Mouse (Mus musculus) embryonic facial prominence, embryonic 14.5 days (tissue): ENCODE results near the gene Gpr146. TPM values are rescaled to one million over a fixed set of nuclear protein-coding genes. Genes with fewer than 3 reads are reported as not detected.

ENCODE experiments used
- ATAC-seq: fragments of 200-750 bp; cut with Nextera tagmentation; 2 replicates; pipeline ENCODE4 v1.8.0; 2017; ENCODE audit warnings: low read depth, moderate number of reproducible peaks, moderate TSS enrichment
- DNase-seq: peaks from one replicate; pipeline ENCODE4 v3.0.0-alpha.2; 2015; ENCODE audit warnings: low spot score
- H3K27ac ChIP-seq: fragments of 300-500 bp; sonication (generic); replicated peaks from 2 replicates; pipeline ENCODE4 v1.5.1; 2014; ENCODE audit warnings: low read depth, mild to moderate bottlenecking, low read length, moderate library complexity
- H3K27me3 ChIP-seq: fragments of 300-500 bp; sonication (generic); replicated peaks from 2 replicates; pipeline ENCODE4 v1.6.1; 2014; ENCODE audit warnings: low read length; ENCODE audit not compliant: control insufficient read depth, insufficient read depth
- H3K36me3 ChIP-seq: fragments of 300-500 bp; sonication (generic); 2 replicates; pipeline ENCODE4 v1.6.1; 2014; ENCODE audit warnings: low read length, mixed read lengths; ENCODE audit not compliant: control insufficient read depth, insufficient read depth
- H3K4me1 ChIP-seq: fragments of 300-500 bp; sonication (generic); 2 replicates; pipeline ENCODE4 v1.6.1; 2014; ENCODE audit warnings: antibody characterized with exemption, low read length; ENCODE audit not compliant: control insufficient read depth, insufficient read depth
- H3K4me2 ChIP-seq: fragments of 300-500 bp; sonication (generic); 2 replicates; pipeline ENCODE4 v1.6.1; 2014; ENCODE audit warnings: low read depth, mild to moderate bottlenecking, low read length, moderate library complexity, mixed read lengths
- H3K4me3 ChIP-seq: fragments of 300-500 bp; sonication (generic); 2 replicates; pipeline ENCODE4 v1.5.1; 2014; ENCODE audit warnings: low read depth, mild to moderate bottlenecking, low read length
- H3K9ac ChIP-seq: fragments of 300-500 bp; sonication (generic); 2 replicates; pipeline ENCODE4 v1.6.1; 2014; ENCODE audit warnings: low read depth, mild to moderate bottlenecking, low read length, moderate library complexity, mixed read lengths
- H3K9me3 ChIP-seq: fragments of 300-500 bp; sonication (generic); 2 replicates; pipeline ENCODE4 v1.6.1; 2016; ENCODE audit warnings: low read length; ENCODE audit not compliant: control insufficient read depth
- WGBS: fragments of 180-500 bp; shearing (Covaris S2); extraction: QIAGEN DNeasy Blood & Tissue Kit; methylation state at CpG from one replicate; pipeline ENCODE4 v1.1.7; 2014; 5-methylcytosine and 5-hydroxymethylcytosine counted together
- polyA plus RNA-seq: library from polyadenylated mRNA; unstranded; fragments of >200 nt; fragmentation: Nextera tagmentation; extraction: Ambion mirVana; gene quantifications from 2 replicates; pipeline ENCODE4 v1.2.1, GENCODE M21; 2014

Gene Gpr146
- polyA plus RNA-seq, 1 experiment from 2014 or later = 2.8 TPM

- ATAC-seq = peak; percentile 67
- no peaks in the 10 kb centered on the region for H3K9me3 ChIP-seq
Observed at GRCm38 (mm10) chr5:139364260-139364910, 13.1 kb upstream of the Gpr146 start.

GRCm38 (mm10) chr5:139364911-139365571 is 12.5 kb upstream of the Gpr146 start:
- ATAC-seq = 0 out of 2 replicates have a peak, but pooled peaks have one; percentile 13

More at GRCm38 (mm10) chr5:139364260-139364910, 13.1 kb upstream of the Gpr146 start:
- H3K4me1 ChIP-seq = peaks cover 12% of the 10 kb centered on the region
- H3K27me3 ChIP-seq = no peaks in the 10 kb centered on the region
- peak overlapping the region; percentile 59 for H3K27ac ChIP-seq
- WGBS = 18% methylated on average over 11 of the region's 12 CpGs
- H3K9ac ChIP-seq = peak overlapping the region; percentile 34; the same call in 1 of the 2 replicates
- no peak overlapping the region for H3K4me3 ChIP-seq
- DNase-seq = peak; percentile 86
- H3K36me3 ChIP-seq = no peaks in the 10 kb centered on the region
- peak overlapping the region; percentile 36 for H3K4me2 ChIP-seq

GRCm38 (mm10) chr5:139365827-139366226 is 11.7 kb upstream of the Gpr146 start:
- DNase-seq (no peak), ATAC-seq (no peak)
- Histone ChIP-seq H3K4me3 (no peak overlapping the region), H3K4me2 (no peak overlapping the region), H3K9ac (no peak overlapping the region), H3K4me1 (peaks cover 12% of the 10 kb centered on the region), H3K36me3 (no peaks in the 10 kb centered on the region), H3K9me3 (no peaks in the 10 kb centered on the region), H3K27ac (no peak overlapping the region), H3K27me3 (no peaks in the 10 kb centered on the region)
- WGBS = 90% methylated on average over 1 of the region's 1 CpGs

More at GRCm38 (mm10) chr5:139364911-139365571, 12.5 kb upstream of the Gpr146 start:
- no peaks in the 10 kb centered on the region for H3K36me3 ChIP-seq
- peak overlapping the region; percentile 34; the same call in 1 of the 2 replicates for H3K9ac ChIP-seq
- no peak overlapping the region for H3K4me3 ChIP-seq
- H3K27me3 ChIP-seq = no peaks in the 10 kb centered on the region
- WGBS = 29% methylated on average over 5 of the region's 5 CpGs
- H3K9me3 ChIP-seq = no peaks in the 10 kb centered on the region
- peak overlapping the region; percentile 59; the same call in 1 of the 2 replicates for H3K27ac ChIP-seq
- no peak for DNase-seq
- peak overlapping the region; percentile 36 for H3K4me2 ChIP-seq
- H3K4me1 ChIP-seq = peaks cover 12% of the 10 kb centered on the region

- Histone ChIP-seq H3K27me3 (no peaks in the 10 kb centered on the region), H3K4me2 (no peak overlapping the region), H3K27ac (no peak overlapping the region), H3K4me1 (peaks cover 14% of the 10 kb centered on the region), H3K4me3 (no peak overlapping the region), H3K36me3 (no peaks in the 10 kb centered on the region), H3K9ac (no peak overlapping the region), H3K9me3 (no peaks in the 10 kb centered on the region)
- 76% methylated on average over 11 of the region's 11 CpGs for WGBS
- ATAC-seq (no peak), DNase-seq (no peak)
Observed at GRCm38 (mm10) chr5:139366484-139366883, 11.0 kb upstream of the Gpr146 start.

- 77% methylated on average over 4 of the region's 4 CpGs for WGBS
- peaks cover 19% of the 10 kb centered on the region for H3K4me1 ChIP-seq
- ATAC-seq (no peak), DNase-seq (no peak)
- H3K27ac ChIP-seq = no peak overlapping the region
- no peaks in the 10 kb centered on the region for H3K9me3 ChIP-seq
- no peak overlapping the region for H3K4me2 ChIP-seq
- no peak overlapping the region for H3K9ac ChIP-seq
- no peaks in the 10 kb centered on the region for H3K27me3 ChIP-seq
- no peak overlapping the region for H3K4me3 ChIP-seq
- no peaks in the 10 kb centered on the region for H3K36me3 ChIP-seq
Observed at GRCm38 (mm10) chr5:139367884-139368458, 9.5 kb upstream of the Gpr146 start.

GRCm38 (mm10) chr5:139368638-139369320 is 8.7 kb upstream of the Gpr146 start:
- peaks cover 19% of the 10 kb centered on the region for H3K4me1 ChIP-seq
- H3K4me3 ChIP-seq = no peak overlapping the region
- DNase-seq (peak; percentile 56), ATAC-seq (no peak)
- H3K9ac ChIP-seq = no peak overlapping the region
- H3K36me3 ChIP-seq = no peaks in the 10 kb centered on the region
- no peaks in the 10 kb centered on the region for H3K27me3 ChIP-seq
- no peak overlapping the region for H3K4me2 ChIP-seq
- H3K9me3 ChIP-seq = no peaks in the 10 kb centered on the region
- no peak overlapping the region for H3K27ac ChIP-seq
- 81% methylated on average over 11 of the region's 11 CpGs for WGBS

GRCm38 (mm10) chr5:139370336-139370735 is 7.2 kb upstream of the Gpr146 start:
- Histone ChIP-seq H3K27me3 (no peaks in the 10 kb centered on the region), H3K4me1 (peaks cover 8% of the 10 kb centered on the region; the same call in 1 of the 2 replicates), H3K36me3 (no peaks in the 10 kb centered on the region), H3K9me3 (no peaks in the 10 kb centered on the region), H3K27ac (no peak overlapping the region), H3K9ac (0 out of 2 replicates have a peak overlapping the region, but pooled peaks have one; percentile 1), H3K4me3 (no peak overlapping the region), H3K4me2 (no peak overlapping the region)
- no peak for DNase-seq
- ATAC-seq = no peak
- 87% methylated on average over 6 of the region's 6 CpGs for WGBS

- H3K36me3 ChIP-seq = no peaks in the 10 kb centered on the region
- peak overlapping the region; percentile 84 for H3K4me2 ChIP-seq
- no peak for ATAC-seq
- 64% methylated on average over 5 of the region's 5 CpGs for WGBS
- H3K27me3 ChIP-seq = no peaks in the 10 kb centered on the region
- peak overlapping the region; percentile 64; the same call in 1 of the 2 replicates for H3K4me3 ChIP-seq
- H3K4me1 ChIP-seq = peaks cover 7% of the 10 kb centered on the region; the same call in 1 of the 2 replicates
- H3K9me3 ChIP-seq = no peaks in the 10 kb centered on the region
- peak overlapping the region; percentile 92 for H3K9ac ChIP-seq
- DNase-seq = no peak
- H3K27ac ChIP-seq = peak overlapping the region; percentile 86; the same call in 1 of the 2 replicates
Observed at GRCm38 (mm10) chr5:139371118-139371517, 6.4 kb upstream of the Gpr146 start.
